Mouse (Mus musculus): Measurements from ENCODE around the gene Rars.

DNA sequence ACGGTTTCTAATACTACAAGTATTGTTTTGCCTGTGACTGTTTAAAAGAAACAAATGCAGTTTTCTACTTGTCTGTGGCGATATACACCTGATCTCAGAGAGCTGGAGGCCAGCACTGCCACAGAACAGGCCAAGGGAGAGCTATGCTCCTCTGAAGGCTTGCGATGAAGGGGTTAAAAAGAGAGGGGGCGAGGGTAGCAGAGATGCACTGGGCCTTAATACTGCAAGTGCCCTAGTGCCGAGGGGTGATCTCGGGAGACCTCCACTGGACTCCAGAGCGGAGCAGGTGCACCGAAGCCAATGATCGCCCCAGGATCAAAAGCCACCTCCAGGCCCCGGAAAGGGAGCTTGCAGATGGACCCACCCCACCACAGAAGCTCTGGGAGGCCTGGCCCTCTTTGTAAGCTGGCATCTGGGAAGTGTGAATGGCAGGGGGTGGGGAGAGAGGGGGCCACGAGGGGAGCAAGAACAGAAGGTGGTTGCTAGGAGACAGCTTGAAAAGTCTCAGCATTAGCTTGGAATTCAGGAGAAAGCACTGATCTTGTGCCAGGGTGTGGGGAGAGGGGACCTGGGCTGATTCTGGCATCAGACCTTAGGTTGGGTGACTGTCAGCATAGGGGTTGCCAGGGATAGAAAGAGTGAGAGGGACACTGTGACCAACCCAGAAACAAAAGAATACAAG, 22.2 kb upstream of the Rars start:
- no peak for TF ChIP-seq POLR2A (IDR thresholded peaks at IDR 0.05; ENCODE audit: low read depth, low read length)
- TF ChIP-seq POLR2AphosphoS2 (IDR thresholded peaks at IDR 0.05; ENCODE audit: low read depth, low read length) = no peak
